Mouse (Mus musculus): ENCODE data around the gene Mlec.
"Not testable (repeated sequence)": the region's sequence is repeated elsewhere in the genome, so short reads cannot be mapped to it uniquely, and the experiment has no call there.

The Mlec gene

GRCm38 (mm10) chr5:115127421-115128179, 30.4 kb downstream of the Mlec start:
- no peak for DNase-seq (ENCODE audit: low read depth, low spot score)

GRCm38 (mm10) chr5:115126578-115127312, 31.2 kb downstream of the Mlec start:
- no peak for DNase-seq (ENCODE audit: low read depth, low spot score)

GRCm38 (mm10) chr5:115125211-115125871, 32.6 kb downstream of the Mlec start:
- DNase-seq (ENCODE audit: low read depth, low spot score), result no peak

GRCm38 (mm10) chr5:115124690-115125089, 33.3 kb downstream of the Mlec start:
- DNase-seq (ENCODE audit: low read depth, low spot score), result no peak

GRCm38 (mm10) chr5:115120978-115121377, 37.0 kb downstream of the Mlec start:
- DNase-seq (ENCODE audit: low read depth, low spot score), result no peak

GRCm38 (mm10) chr5:115118961-115119570, 38.9 kb downstream of the Mlec start, which contains the start of gene Acads:
TSS of gene Acads (minus strand) at chr5:115119346.
- DNase-seq (ENCODE audit: low read depth, low spot score), result peak; percentile 32

GRCm38 (mm10) chr5:115117467-115117866, 40.5 kb downstream of the Mlec start:
- no peak for DNase-seq (ENCODE audit: low read depth, low spot score)

GRCm38 (mm10) chr5:115116426-115116825, 41.6 kb downstream of the Mlec start:
- no peak for DNase-seq (ENCODE audit: low read depth, low spot score)

- DNase-seq (ENCODE audit: low read depth, low spot score), result no peak
Measured at GRCm38 (mm10) chr5:115114501-115114900, 43.5 kb downstream of the Mlec start.

- DNase-seq (ENCODE audit: low read depth, low spot score), result no peak
Measured at GRCm38 (mm10) chr5:115113244-115113643, 44.7 kb downstream of the Mlec start.

GRCm38 (mm10) chr5:115111156-115111555, 46.8 kb downstream of the Mlec start:
- DNase-seq (ENCODE audit: low read depth, low spot score), result no peak

- not testable (repeated sequence) for DNase-seq (ENCODE audit: low read depth, low spot score)
Measured at GRCm38 (mm10) chr5:115103253-115103652, 54.7 kb downstream of the Mlec start.

- no peak for DNase-seq (ENCODE audit: low read depth, low spot score)
Measured at GRCm38 (mm10) chr5:115102231-115102630, 55.7 kb downstream of the Mlec start.

GRCm38 (mm10) chr5:115100473-115100872, 57.5 kb downstream of the Mlec start:
- DNase-seq (ENCODE audit: low read depth, low spot score), result no peak

- no peak for DNase-seq (ENCODE audit: low read depth, low spot score)
Measured at GRCm38 (mm10) chr5:115099991-115100390, 58.0 kb downstream of the Mlec start.

- DNase-seq (ENCODE audit: low read depth, low spot score), result no peak
Measured at GRCm38 (mm10) chr5:115099530-115099929, 58.4 kb downstream of the Mlec start.

GRCm38 (mm10) chr5:115098195-115098594, 59.8 kb downstream of the Mlec start, which contains the start of gene Gm10401:
TSS of gene Gm10401 (minus strand) at chr5:115098295.
- no peak for DNase-seq (ENCODE audit: low read depth, low spot score)

Data from retina, adult 2 months (tissue).